Mouse (Mus musculus) MEL (cell line): ENCODE measurements at regions not wholly inside any gene's neighbourhood (a gene's known extent, or its start where the extent isn't known, plus 50 kb on each side); places are given as distances from the start of the nearest gene placed in this dataset.

ENCODE experiments used
- DNase-seq: peaks from one replicate; pipeline ENCODE4 v3.0.0; 2011; ENCODE audit warnings: low read depth, low spot score
- H3K27ac ChIP-seq: 2 replicates; pipeline ENCODE4 v1.5.1; 2012; ENCODE audit warnings: low read depth, mild to moderate bottlenecking, control low read depth, low read length, moderate library complexity; ENCODE audit not compliant: control insufficient read depth
- H3K27me3 ChIP-seq, 2 experiments: fragments of 150-350 bp in 1 of 2; sonication (generic) in 1 of 2; 2 replicates each; pipeline ENCODE4 v1.6.1; 2012; ENCODE audit warnings: low read length in 2 of 2, mild to moderate bottlenecking in 2 of 2, improper control_type of control experiment in 1 of 2, moderate library complexity in 1 of 2; ENCODE audit not compliant: insufficient read depth in 2 of 2, control insufficient read depth in 1 of 2
- H3K36me3 ChIP-seq, 2 experiments: 2 replicates each; pipeline ENCODE4 v1.6.1; 2012 to 2014; ENCODE audit warnings: low read length in 2 of 2, improper control_type of control experiment in 1 of 2, inconsistent platforms in 1 of 2, mild to moderate bottlenecking in 1 of 2; ENCODE audit not compliant: insufficient read depth in 2 of 2, control insufficient read depth in 1 of 2
- H3K4me1 ChIP-seq, 2 experiments: fragments of 150-350 bp in 1 of 2; sonication (generic) in 1 of 2; 2 replicates each; pipeline ENCODE4 v1.6.1; 2012; ENCODE audit warnings: low read length in 2 of 2, improper control_type of control experiment in 1 of 2, mild to moderate bottlenecking in 1 of 2; ENCODE audit not compliant: insufficient read depth in 2 of 2, control insufficient read depth in 1 of 2
- H3K4me3 ChIP-seq, 2 experiments: fragments of 150-350 bp in 1 of 2; sonication (generic) in 1 of 2; 2 replicates each; pipeline ENCODE4 v1.5.1; 2012; ENCODE audit warnings: low read depth in 2 of 2, low read length in 2 of 2, mild to moderate bottlenecking in 2 of 2, moderate library complexity in 2 of 2, control low read depth in 1 of 2, improper control_type of control experiment in 1 of 2; ENCODE audit not compliant: control insufficient read depth in 1 of 2, insufficient read depth in 1 of 2
- H3K79me2 ChIP-seq: 2 replicates; pipeline ENCODE4 v1.6.1; 2012; ENCODE audit warnings: mild to moderate bottlenecking, low read length, moderate library complexity; ENCODE audit not compliant: control insufficient read depth, poor library complexity, insufficient read depth
- H3K9ac ChIP-seq: 2 replicates; pipeline ENCODE4 v1.6.1; 2012; ENCODE audit warnings: low read depth, mild to moderate bottlenecking, control low read depth, low read length, moderate library complexity; ENCODE audit not compliant: control insufficient read depth, poor library complexity, severe bottlenecking
- H3K9me3 ChIP-seq: fragments of 150-350 bp; sonication (generic); replicated peaks from 2 replicates; pipeline ENCODE4 v1.6.1; 2012; ENCODE audit warnings: mild to moderate bottlenecking, low read length, improper control_type of control experiment, moderate library complexity; ENCODE audit not compliant: insufficient read depth
- CTCF ChIP-seq, 3 experiments: IDR thresholded peaks in 2 of 3; conservative IDR thresholded peaks in 1 of 3; 2 replicates each; pipeline ENCODE4 v1.5.1; 2011 to 2012; ENCODE audit warnings: low read length in 3 of 3, low read depth in 2 of 3, mild to moderate bottlenecking in 2 of 3, improper control_type of control experiment in 1 of 3, inconsistent platforms in 1 of 3, mixed read lengths in 1 of 3, moderate library complexity in 1 of 3; ENCODE audit not compliant: control insufficient read depth in 1 of 3, insufficient read depth in 1 of 3, poor library complexity in 1 of 3, severe bottlenecking in 1 of 3
- ELF1 ChIP-seq: IDR thresholded peaks from 2 replicates; pipeline ENCODE4 v1.6.1; 2014; ENCODE audit warnings: low read depth, mild to moderate bottlenecking, inconsistent platforms, low read length, improper control_type of control experiment, moderate library complexity
- EP300 ChIP-seq, 2 experiments: IDR thresholded peaks; 2 replicates each; pipeline ENCODE4 v1.6.1; 2011; ENCODE audit warnings: improper control_type of control experiment in 2 of 2, low read length in 2 of 2, low read depth in 1 of 2, mild to moderate bottlenecking in 1 of 2
- ETS1 ChIP-seq: IDR thresholded peaks from 2 replicates; pipeline ENCODE4 v1.6.1; 2012; ENCODE audit warnings: low read depth, mild to moderate bottlenecking, inconsistent platforms, low read length, improper control_type of control experiment, moderate library complexity
- GABPA ChIP-seq: IDR thresholded peaks from 2 replicates; pipeline ENCODE4 v1.6.1; 2012; ENCODE audit warnings: low read depth, mild to moderate bottlenecking, inconsistent platforms, low read length, improper control_type of control experiment, moderate library complexity
- JUND ChIP-seq: IDR thresholded peaks from 2 replicates; pipeline ENCODE4 v1.6.1; 2011; ENCODE audit warnings: low read depth, mild to moderate bottlenecking, improper control_type of control experiment, low read length
- MAFK ChIP-seq: IDR thresholded peaks from 2 replicates; pipeline ENCODE4 v1.6.1; 2011; ENCODE audit warnings: low read depth, mild to moderate bottlenecking, low read length, improper control_type of control experiment, borderline replicate concordance
- MXI1 ChIP-seq: IDR thresholded peaks from 2 replicates; pipeline ENCODE4 v1.6.1; 2011; ENCODE audit warnings: mild to moderate bottlenecking, low read depth, low read length, improper control_type of control experiment
- MYB ChIP-seq: IDR thresholded peaks from 2 replicates; pipeline ENCODE4 v1.6.1; 2011; ENCODE audit warnings: mild to moderate bottlenecking, low read depth, low read length, improper control_type of control experiment
- NELFE ChIP-seq: IDR thresholded peaks from 2 replicates; pipeline ENCODE4 v1.6.1; 2011; ENCODE audit warnings: low read depth, low read length, improper control_type of control experiment
- POLR2A ChIP-seq, 2 experiments: IDR thresholded peaks; 2 replicates each; pipeline ENCODE4 v1.6.1; 2011 to 2012; ENCODE audit warnings: low read length in 2 of 2, mild to moderate bottlenecking in 2 of 2, control low read depth in 1 of 2, improper control_type of control experiment in 1 of 2, low read depth in 1 of 2, moderate library complexity in 1 of 2; ENCODE audit not compliant: control insufficient read depth in 1 of 2, insufficient read depth in 1 of 2, poor library complexity in 1 of 2
- POLR2AphosphoS2 ChIP-seq: IDR thresholded peaks from 2 replicates; pipeline ENCODE4 v1.6.1; 2011; ENCODE audit warnings: low read length, improper control_type of control experiment
- RAD21 ChIP-seq: IDR thresholded peaks from 2 replicates; pipeline ENCODE4 v1.6.1; 2011; ENCODE audit warnings: mild to moderate bottlenecking, low read depth, low read length, improper control_type of control experiment
- USF1 ChIP-seq: IDR thresholded peaks from 2 replicates; pipeline ENCODE4 v1.6.1; 2014; ENCODE audit warnings: low read depth, mild to moderate bottlenecking, inconsistent platforms, low read length, improper control_type of control experiment, moderate library complexity
- USF2 ChIP-seq, 2 experiments: IDR thresholded peaks; 2 replicates each; pipeline ENCODE4 v1.6.1; 2011 to 2012; ENCODE audit warnings: improper control_type of control experiment in 2 of 2, low read length in 2 of 2, borderline replicate concordance in 1 of 2, inconsistent platforms in 1 of 2, low read depth in 1 of 2, mild to moderate bottlenecking in 1 of 2; ENCODE audit not compliant: insufficient read depth in 1 of 2
- ZKSCAN1 ChIP-seq: IDR thresholded peaks from 2 replicates; pipeline ENCODE4 v1.6.1; 2012; ENCODE audit warnings: low read depth, mild to moderate bottlenecking, inconsistent platforms, low read length, improper control_type of control experiment, moderate library complexity
- ZNF384 ChIP-seq: IDR thresholded peaks from 2 replicates; pipeline ENCODE4 v1.6.1; 2012; ENCODE audit warnings: low read depth, mild to moderate bottlenecking, inconsistent platforms, low read length, improper control_type of control experiment

- Histone ChIP-seq H3K79me2 (no peaks in the 10 kb centered on the region), H3K27ac (no peak overlapping the region), H3K4me3 (no peak overlapping the region), H3K4me1 (no peaks in the 10 kb centered on the region), H3K27me3 (no peaks in the 10 kb centered on the region), H3K9me3 (no peaks in the 10 kb centered on the region), H3K9ac (no peak overlapping the region), H3K36me3 (no peaks in the 10 kb centered on the region)
- TF ChIP-seq NELFE, result no peak
- TF ChIP-seq ZNF384, result no peak
- TF ChIP-seq ELF1, result no peak
- TF ChIP-seq USF2 (IDR thresholded peaks at IDR 0.05; ENCODE audit: borderline replicate concordance in 1 of 2, insufficient read depth in 1 of 2, low read depth in 1 of 2, low read length in 2 of 2), result no peak
- no peak for TF ChIP-seq GABPA
- TF ChIP-seq ZKSCAN1, result no peak
- TF ChIP-seq EP300 (IDR thresholded peaks at IDR 0.05; ENCODE audit: low read depth in 1 of 2, low read length in 2 of 2), result no peak
- TF ChIP-seq MXI1, result no peak
- TF ChIP-seq POLR2A (IDR thresholded peaks at IDR 0.05; ENCODE audit: control insufficient read depth in 1 of 2, insufficient read depth in 1 of 2, low read depth in 1 of 2, low read length in 2 of 2, poor library complexity in 1 of 2), result no peak
- no peak for DNase-seq
These were observed 62.4 kb upstream of the Unc5b start for GRCm38 (mm10) chr10:60893810-60894147.

GRCm38 (mm10) chr10:60893130-60893809, 61.9 kb upstream of the Unc5b start:
- DNase-seq, result no peak

GRCm38 (mm10) chr10:60892730-60893129, 61.3 kb upstream of the Unc5b start:
- Histone ChIP-seq H3K9ac (no peak overlapping the region), H3K27me3 (no peaks in the 10 kb centered on the region), H3K27ac (no peak overlapping the region), H3K4me1 (no peaks in the 10 kb centered on the region), H3K9me3 (no peaks in the 10 kb centered on the region)
- TF ChIP-seq USF1, result no peak
- TF ChIP-seq MAFK, result no peak
- no peak for TF ChIP-seq ELF1
- no peak for TF ChIP-seq POLR2A (IDR thresholded peaks at IDR 0.05; ENCODE audit: control insufficient read depth in 1 of 2, insufficient read depth in 1 of 2, low read depth in 1 of 2, low read length in 2 of 2, poor library complexity in 1 of 2)
- TF ChIP-seq CTCF (IDR thresholded peaks at IDR 0.05 in 2 of 3, conservative IDR thresholded peaks at IDR 0.05 in 1 of 3; ENCODE audit: control insufficient read depth in 1 of 3, insufficient read depth in 1 of 3, low read depth in 2 of 3, low read length in 3 of 3, poor library complexity in 1 of 3, severe bottlenecking in 1 of 3), result no peak
- TF ChIP-seq ETS1, result no peak
- TF ChIP-seq, all 39 proteins: peak for 0
- Histone ChIP-seq H3K79me2 (no peaks in the 10 kb centered on the region), H3K36me3 (no peaks in the 10 kb centered on the region), H3K4me3 (no peak overlapping the region)
- DNase-seq, result no peak

More at GRCm38 (mm10) chr10:60893130-60893809, 61.9 kb upstream of the Unc5b start:
- Histone ChIP-seq H3K36me3 (no peaks in the 10 kb centered on the region), H3K27me3 (no peaks in the 10 kb centered on the region), H3K4me1 (no peaks in the 10 kb centered on the region), H3K9ac (no peak overlapping the region), H3K9me3 (no peaks in the 10 kb centered on the region), H3K79me2 (no peaks in the 10 kb centered on the region), H3K4me3 (no peak overlapping the region), H3K27ac (no peak overlapping the region)
- no peak for TF ChIP-seq RAD21
- no peak for TF ChIP-seq JUND
- TF ChIP-seq POLR2AphosphoS2, result no peak
- no peak for TF ChIP-seq MYB
- no peak for TF ChIP-seq MAFK
